Mouse (Mus musculus) embryonic fibroblast, embryonic 13.5 days (primary cell): ENCODE results near the gene Psmd8. TPM values are rescaled to one million over a fixed set of nuclear protein-coding genes. Genes with fewer than 3 reads are reported as not detected.
A peak's percentile ranks its signal among the peaks of the same experiment; 100 is the strongest.
"Not testable (repeated sequence)": the region's sequence is repeated elsewhere in the genome, so short reads cannot be mapped to it uniquely, and the experiment has no call there.

Experiments
- H3K27ac ChIP-seq: 2 replicates; pipeline ENCODE4 v1.5.1; 2012; ENCODE audit warnings: low read length, control low read depth, inconsistent platforms; ENCODE audit not compliant: insufficient read depth
- H3K4me1 ChIP-seq: 2 replicates; pipeline ENCODE4 v1.6.1; 2011; ENCODE audit warnings: low read length; ENCODE audit not compliant: control insufficient read depth, insufficient read depth
- H3K4me3 ChIP-seq: 2 replicates; pipeline ENCODE4 v1.5.1; 2011; ENCODE audit warnings: mild to moderate bottlenecking, control low read depth, low read length; ENCODE audit not compliant: insufficient read depth
- CTCF ChIP-seq: IDR thresholded peaks from 2 replicates; pipeline ENCODE4 v1.5.1; 2011; ENCODE audit warnings: mild to moderate bottlenecking, control low read depth, low read length, moderate library complexity, borderline replicate concordance; ENCODE audit not compliant: insufficient read depth
- POLR2A ChIP-seq: IDR thresholded peaks from 2 replicates; pipeline ENCODE4 v1.6.1; 2011; ENCODE audit warnings: low read depth, mild to moderate bottlenecking, control low read depth, low read length, moderate library complexity
- polyA plus RNA-seq: library from polyadenylated mRNA; stranded (reverse); fragments of >200 nt; gene quantifications from 2 replicates; pipeline ENCODE4 v1.2.4, GENCODE M21; 2011; ENCODE audit warnings: low read depth; ENCODE audit not compliant: missing spikeins, insufficient read length

Psmd8 gene
- 374 and 478 TPM in 2 replicates for polyA plus RNA-seq

GRCm38 (mm10) chr7:29180077-29180853, at the start of gene Psmd8:
Psmd8 (minus strand) TSS chr7:29180701.
- Histone ChIP-seq H3K27ac (peak within 1 kb of the TSS; percentile 87), H3K4me1 (peaks cover 8% of the 10 kb centered on the region; the same call in 1 of the 2 replicates), H3K4me3 (peak within 1 kb of the TSS; percentile 99)
- TF ChIP-seq POLR2A (peak; percentile 94), CTCF (peak; percentile 31; the same call in 1 of the 2 replicates)

GRCm38 (mm10) chr7:29228202-29228601, 47.7 kb upstream of the Psmd8 start:
- no peaks in the 10 kb centered on the region for H3K4me1 ChIP-seq
- no peak for TF ChIP-seq CTCF
- TF ChIP-seq POLR2A, result no peak
- no peak overlapping the region for H3K27ac ChIP-seq
- no peak overlapping the region for H3K4me3 ChIP-seq

- TF ChIP-seq CTCF (no peak), POLR2A (no peak)
- Histone ChIP-seq H3K4me1 (no peaks in the 10 kb centered on the region), H3K4me3 (no peak overlapping the region), H3K27ac (no peak overlapping the region)
Measured at GRCm38 (mm10) chr7:29225520-29225919, 45.0 kb upstream of the Psmd8 start.

- TF ChIP-seq CTCF, result no peak
- no peak for TF ChIP-seq POLR2A
- Histone ChIP-seq H3K4me3 (no peak overlapping the region), H3K4me1 (no peaks in the 10 kb centered on the region), H3K27ac (no peak overlapping the region)
Measured at GRCm38 (mm10) chr7:29224756-29225394, 44.4 kb upstream of the Psmd8 start.

- no peak overlapping the region for H3K27ac ChIP-seq
- no peaks in the 10 kb centered on the region for H3K4me1 ChIP-seq
- no peak for TF ChIP-seq CTCF
- TF ChIP-seq POLR2A, result no peak
Measured at GRCm38 (mm10) chr7:29214846-29215245, 34.3 kb upstream of the Psmd8 start.

GRCm38 (mm10) chr7:29214236-29214635, 33.7 kb upstream of the Psmd8 start:
- no peak for TF ChIP-seq CTCF
- TF ChIP-seq POLR2A, result no peak
- Histone ChIP-seq H3K4me1 (no peaks in the 10 kb centered on the region), H3K4me3 (no peak overlapping the region), H3K27ac (no peak overlapping the region)

More at GRCm38 (mm10) chr7:29214846-29215245, 34.3 kb upstream of the Psmd8 start:
- no peak overlapping the region for H3K4me3 ChIP-seq

GRCm38 (mm10) chr7:29213675-29214082, 33.2 kb upstream of the Psmd8 start, which contains the start of gene Catsperg1:
Catsperg1 (minus strand) TSS chr7:29214035.
- H3K4me1 ChIP-seq, result no peaks in the 10 kb centered on the region
- no peak within 1 kb of the TSS for H3K4me3 ChIP-seq
- TF ChIP-seq POLR2A (no peak), CTCF (no peak)
- no peak within 1 kb of the TSS for H3K27ac ChIP-seq

GRCm38 (mm10) chr7:29212775-29213560, 32.5 kb upstream of the Psmd8 start:
- not testable (repeated sequence) for H3K4me3 ChIP-seq

GRCm38 (mm10) chr7:29212199-29212765, 31.8 kb upstream of the Psmd8 start:
- Histone ChIP-seq H3K4me1 (no peaks in the 10 kb centered on the region), H3K4me3 (no peak overlapping the region), H3K27ac (0 out of 2 replicates have a peak overlapping the region, but pooled peaks have one; percentile 3)
- TF ChIP-seq POLR2A, result no peak
- TF ChIP-seq CTCF, result no peak

More at GRCm38 (mm10) chr7:29212775-29213560, 32.5 kb upstream of the Psmd8 start:
- not testable (repeated sequence) for H3K27ac ChIP-seq, H3K4me1 ChIP-seq
